Mouse (Mus musculus): ENCODE measurements around the gene Bbs9. TPM values are rescaled to one million over a fixed set of nuclear protein-coding genes. Genes with fewer than 3 reads are reported as not detected.

Gene Bbs9
- polyA plus RNA-seq, 1 experiment from 2014 or later: 18.4 TPM

GRCm38 (mm10) chr9:22732646-22733045, 257.1 kb downstream of the Bbs9 start:
- Histone ChIP-seq H3K27ac (ENCODE audit: low read depth, low read length) (no peak overlapping the region), H3K9me3 (ENCODE audit: control insufficient read depth, low read length) (no peaks in the 10 kb centered on the region), H3K36me3 (ENCODE audit: control insufficient read depth, insufficient read depth, low read length) (no peaks in the 10 kb centered on the region), H3K27me3 (ENCODE audit: control insufficient read depth, insufficient read depth, low read length) (no peaks in the 10 kb centered on the region), H3K9ac (ENCODE audit: low read length) (no peak overlapping the region), H3K4me3 (ENCODE audit: low read depth, low read length) (no peak overlapping the region), H3K4me2 (ENCODE audit: low read depth, low read length, severe bottlenecking) (no peak overlapping the region), H3K4me1 (replicated peaks; ENCODE audit: control insufficient read depth, insufficient read depth, low read length) (0 out of 2 replicates have a peak, but pooled peaks cover 2% of the 10 kb centered on the region)
- DNase-seq (ENCODE audit: low spot score) (no peak), ATAC-seq (replicated peaks; ENCODE audit: low FRiP score) (no peak)
- 86% methylated on average over 1 of the region's 1 CpGs for WGBS

- Histone ChIP-seq H3K36me3 (ENCODE audit: control insufficient read depth, insufficient read depth, low read length) (no peaks in the 10 kb centered on the region), H3K4me3 (ENCODE audit: low read depth, low read length) (no peak overlapping the region), H3K4me1 (replicated peaks; ENCODE audit: control insufficient read depth, insufficient read depth, low read length) (0 out of 2 replicates have a peak, but pooled peaks cover 2% of the 10 kb centered on the region), H3K27me3 (ENCODE audit: control insufficient read depth, insufficient read depth, low read length) (no peaks in the 10 kb centered on the region), H3K9ac (ENCODE audit: low read length) (no peak overlapping the region), H3K27ac (ENCODE audit: low read depth, low read length) (no peak overlapping the region), H3K4me2 (ENCODE audit: low read depth, low read length, severe bottlenecking) (no peak overlapping the region), H3K9me3 (ENCODE audit: control insufficient read depth, low read length) (no peaks in the 10 kb centered on the region)
- WGBS: 72% methylated on average over 8 of the region's 8 CpGs
- ATAC-seq (replicated peaks; ENCODE audit: low FRiP score) (no peak), DNase-seq (ENCODE audit: low spot score) (no peak)
Measured at GRCm38 (mm10) chr9:22734954-22735353, 259.4 kb downstream of the Bbs9 start.

DNA sequence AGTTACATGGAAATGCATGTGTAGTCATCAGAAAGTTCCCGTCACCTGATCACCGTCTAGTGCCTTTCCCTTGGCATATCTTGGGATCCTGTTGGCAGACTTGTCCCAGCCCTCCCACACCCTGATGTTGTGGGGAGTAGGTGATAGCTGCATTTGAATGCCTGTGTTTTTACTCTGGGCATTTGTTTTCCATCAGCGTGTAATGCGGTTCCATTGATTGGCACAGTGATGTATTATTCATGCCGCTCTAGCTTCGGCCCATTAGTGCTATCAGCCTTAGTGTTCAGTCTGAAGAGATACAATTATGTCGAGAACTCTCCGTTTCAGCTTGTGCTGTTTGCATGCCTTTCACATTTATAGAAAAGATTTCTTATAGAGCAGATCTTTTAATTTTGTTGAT, 259.9 kb downstream of the Bbs9 start:
- Histone ChIP-seq H3K9ac (ENCODE audit: low read length) (no peak overlapping the region), H3K27ac (ENCODE audit: low read depth, low read length) (no peak overlapping the region), H3K4me3 (ENCODE audit: low read depth, low read length) (no peak overlapping the region), H3K36me3 (ENCODE audit: control insufficient read depth, insufficient read depth, low read length) (no peaks in the 10 kb centered on the region), H3K4me1 (replicated peaks; ENCODE audit: control insufficient read depth, insufficient read depth, low read length) (0 out of 2 replicates have a peak, but pooled peaks cover 2% of the 10 kb centered on the region), H3K27me3 (ENCODE audit: control insufficient read depth, insufficient read depth, low read length) (no peaks in the 10 kb centered on the region), H3K4me2 (ENCODE audit: low read depth, low read length, severe bottlenecking) (no peak overlapping the region), H3K9me3 (ENCODE audit: control insufficient read depth, low read length) (no peaks in the 10 kb centered on the region)
- DNase-seq (ENCODE audit: low spot score) (no peak), ATAC-seq (replicated peaks; ENCODE audit: low FRiP score) (0 out of 2 replicates have a peak, but pooled peaks have one; percentile 44)
- 65% methylated on average over 8 of the region's 8 CpGs for WGBS

GRCm38 (mm10) chr9:22737893-22738292, 262.4 kb downstream of the Bbs9 start:
- DNase-seq (ENCODE audit: low spot score) (no peak), ATAC-seq (replicated peaks; ENCODE audit: low FRiP score) (no peak)
- Histone ChIP-seq H3K4me3 (ENCODE audit: low read depth, low read length) (no peak overlapping the region), H3K27ac (ENCODE audit: low read depth, low read length) (no peak overlapping the region), H3K4me2 (ENCODE audit: low read depth, low read length, severe bottlenecking) (no peak overlapping the region), H3K4me1 (replicated peaks; ENCODE audit: control insufficient read depth, insufficient read depth, low read length) (0 out of 2 replicates have a peak, but pooled peaks cover 2% of the 10 kb centered on the region), H3K36me3 (ENCODE audit: control insufficient read depth, insufficient read depth, low read length) (no peaks in the 10 kb centered on the region), H3K27me3 (ENCODE audit: control insufficient read depth, insufficient read depth, low read length) (no peaks in the 10 kb centered on the region), H3K9me3 (ENCODE audit: control insufficient read depth, low read length) (no peaks in the 10 kb centered on the region), H3K9ac (ENCODE audit: low read length) (no peak overlapping the region)
- 78% methylated on average over 6 of the region's 6 CpGs for WGBS

DNA sequence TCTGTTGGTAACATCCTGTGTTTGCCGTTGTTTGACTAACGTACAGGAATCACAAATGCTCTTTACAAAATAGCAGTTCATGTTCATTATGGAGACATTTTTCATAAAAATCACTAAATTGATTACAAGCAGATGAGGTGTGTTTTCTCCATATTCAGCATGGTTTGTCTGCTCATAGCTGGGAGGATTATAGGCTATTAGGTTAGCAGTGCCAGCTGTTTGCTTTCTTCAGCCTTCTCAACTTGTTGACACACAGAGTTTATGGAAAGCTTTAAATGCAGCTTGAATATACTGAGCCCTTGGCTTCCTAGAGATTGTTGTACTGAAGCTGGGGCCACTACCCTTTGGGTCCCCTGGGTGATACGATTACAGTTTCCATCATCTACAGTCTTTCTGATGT, 263.3 kb downstream of the Bbs9 start:
- no peak overlapping the region for H3K4me2 ChIP-seq (ENCODE audit: low read depth, low read length, severe bottlenecking)

DNA sequence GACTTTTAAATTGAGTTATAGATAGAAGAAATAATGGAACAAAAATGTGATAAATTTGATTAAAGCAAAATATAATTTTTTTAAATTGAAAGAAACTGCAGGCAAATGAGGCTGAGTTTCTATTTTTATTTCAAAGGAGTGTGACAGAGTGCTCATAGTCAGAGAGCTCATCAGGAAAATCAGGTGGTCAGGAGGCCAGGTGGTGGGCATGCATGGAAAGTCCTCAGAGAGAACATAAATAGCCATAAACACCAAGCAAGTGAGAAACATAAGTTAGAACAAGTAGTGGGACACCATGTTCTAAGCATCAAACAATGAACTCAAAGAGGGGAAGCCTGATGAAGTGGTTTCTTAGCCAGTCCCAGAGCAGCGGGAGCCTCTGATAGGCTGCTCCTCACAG, 266.5 kb downstream of the Bbs9 start:
- Histone ChIP-seq H3K4me2 (ENCODE audit: low read depth, low read length, severe bottlenecking) (no peak overlapping the region), H3K36me3 (ENCODE audit: control insufficient read depth, insufficient read depth, low read length) (no peaks in the 10 kb centered on the region), H3K9me3 (ENCODE audit: control insufficient read depth, low read length) (no peaks in the 10 kb centered on the region), H3K9ac (ENCODE audit: low read length) (no peak overlapping the region), H3K27ac (ENCODE audit: low read depth, low read length) (no peak overlapping the region), H3K4me3 (ENCODE audit: low read depth, low read length) (no peak overlapping the region), H3K27me3 (ENCODE audit: control insufficient read depth, insufficient read depth, low read length) (no peaks in the 10 kb centered on the region), H3K4me1 (replicated peaks; ENCODE audit: control insufficient read depth, insufficient read depth, low read length) (no peaks in the 10 kb centered on the region)
- ATAC-seq (replicated peaks; ENCODE audit: low FRiP score): no peak
- DNase-seq (ENCODE audit: low spot score): no peak
- 94% methylated on average over 1 of the region's 1 CpGs for WGBS

More for the DNA sequence above, 263.3 kb downstream of the Bbs9 start:
- H3K9ac ChIP-seq (ENCODE audit: low read length): no peak overlapping the region
- no peaks in the 10 kb centered on the region for H3K27me3 ChIP-seq (ENCODE audit: control insufficient read depth, insufficient read depth, low read length)
- no peaks in the 10 kb centered on the region for H3K9me3 ChIP-seq (ENCODE audit: control insufficient read depth, low read length)
- 0 out of 2 replicates have a peak, but pooled peaks cover 2% of the 10 kb centered on the region for H3K4me1 ChIP-seq (replicated peaks; ENCODE audit: control insufficient read depth, insufficient read depth, low read length)
- no peak overlapping the region for H3K27ac ChIP-seq (ENCODE audit: low read depth, low read length)
- DNase-seq (ENCODE audit: low spot score) (no peak), ATAC-seq (replicated peaks; ENCODE audit: low FRiP score) (no peak)
- WGBS: 93% methylated on average over 3 of the region's 3 CpGs
- H3K36me3 ChIP-seq (ENCODE audit: control insufficient read depth, insufficient read depth, low read length): no peaks in the 10 kb centered on the region
- H3K4me3 ChIP-seq (ENCODE audit: low read depth, low read length): no peak overlapping the region

GRCm38 (mm10) chr9:22748617-22749016, 273.1 kb downstream of the Bbs9 start:
- Histone ChIP-seq H3K27me3 (ENCODE audit: control insufficient read depth, insufficient read depth, low read length) (no peaks in the 10 kb centered on the region), H3K9me3 (ENCODE audit: control insufficient read depth, low read length) (no peaks in the 10 kb centered on the region), H3K36me3 (ENCODE audit: control insufficient read depth, insufficient read depth, low read length) (no peaks in the 10 kb centered on the region), H3K27ac (ENCODE audit: low read depth, low read length) (no peak overlapping the region), H3K4me1 (replicated peaks; ENCODE audit: control insufficient read depth, insufficient read depth, low read length) (no peaks in the 10 kb centered on the region), H3K4me2 (ENCODE audit: low read depth, low read length, severe bottlenecking) (no peak overlapping the region), H3K4me3 (ENCODE audit: low read depth, low read length) (no peak overlapping the region), H3K9ac (ENCODE audit: low read length) (no peak overlapping the region)
- ATAC-seq (replicated peaks; ENCODE audit: low FRiP score) (no peak), DNase-seq (ENCODE audit: low spot score) (no peak)
- 96% methylated on average over 2 of the region's 2 CpGs for WGBS

DNA sequence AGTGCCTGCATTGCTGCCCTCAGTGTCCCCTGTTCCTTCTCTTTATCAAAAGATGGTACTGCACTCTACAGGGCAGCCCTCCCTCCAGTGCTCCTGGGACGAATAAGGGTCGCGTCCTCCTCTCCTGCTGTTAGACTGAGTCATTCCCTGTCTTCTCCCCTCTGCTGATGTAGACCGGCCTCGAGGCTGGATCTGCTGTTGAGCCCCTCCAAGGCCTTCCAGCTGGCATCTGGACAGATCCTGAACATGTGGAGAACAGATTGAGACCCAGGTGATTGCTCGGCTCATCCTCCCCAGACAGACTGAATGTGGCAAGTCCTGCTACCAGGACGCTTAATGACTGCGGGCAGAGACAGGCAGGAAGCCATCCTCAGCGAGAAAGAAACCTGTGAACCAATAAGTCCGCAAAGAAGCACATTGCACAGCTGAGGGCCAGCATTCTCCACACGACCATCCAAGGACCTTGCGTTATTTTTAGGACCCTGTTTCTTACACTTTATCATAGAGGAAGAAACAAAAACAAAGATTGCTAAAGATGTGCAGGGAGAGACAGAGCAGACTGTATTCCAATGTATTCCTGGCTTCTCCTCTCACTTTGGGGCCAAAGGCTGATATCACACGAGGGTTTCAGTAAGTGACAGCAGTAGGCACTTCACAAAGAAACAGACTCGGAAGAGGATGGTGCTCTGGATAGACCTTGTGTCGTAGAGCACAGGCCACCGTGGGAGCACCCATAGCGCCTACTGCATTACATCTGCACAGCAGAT, 275.4 kb downstream of the Bbs9 start:
- WGBS: 84% methylated on average over 17 of the region's 17 CpGs
- Histone ChIP-seq H3K9me3 (ENCODE audit: control insufficient read depth, low read length) (no peaks in the 10 kb centered on the region), H3K4me1 (replicated peaks; ENCODE audit: control insufficient read depth, insufficient read depth, low read length) (no peaks in the 10 kb centered on the region), H3K36me3 (ENCODE audit: control insufficient read depth, insufficient read depth, low read length) (no peaks in the 10 kb centered on the region), H3K4me2 (ENCODE audit: low read depth, low read length, severe bottlenecking) (no peak overlapping the region), H3K4me3 (ENCODE audit: low read depth, low read length) (no peak overlapping the region), H3K9ac (ENCODE audit: low read length) (no peak overlapping the region), H3K27me3 (ENCODE audit: control insufficient read depth, insufficient read depth, low read length) (no peaks in the 10 kb centered on the region), H3K27ac (ENCODE audit: low read depth, low read length) (no peak overlapping the region)
- no peak for ATAC-seq (replicated peaks; ENCODE audit: low FRiP score)
- no peak for DNase-seq (ENCODE audit: low spot score)

- Histone ChIP-seq H3K27ac (ENCODE audit: low read depth, low read length) (no peak overlapping the region), H3K27me3 (ENCODE audit: control insufficient read depth, insufficient read depth, low read length) (no peaks in the 10 kb centered on the region), H3K9me3 (ENCODE audit: control insufficient read depth, low read length) (no peaks in the 10 kb centered on the region), H3K4me2 (ENCODE audit: low read depth, low read length, severe bottlenecking) (no peak overlapping the region), H3K4me1 (replicated peaks; ENCODE audit: control insufficient read depth, insufficient read depth, low read length) (no peaks in the 10 kb centered on the region), H3K36me3 (ENCODE audit: control insufficient read depth, insufficient read depth, low read length) (no peaks in the 10 kb centered on the region), H3K9ac (ENCODE audit: low read length) (no peak overlapping the region), H3K4me3 (ENCODE audit: low read depth, low read length) (no peak overlapping the region)
- DNase-seq (ENCODE audit: low spot score): no peak
- ATAC-seq (replicated peaks; ENCODE audit: low FRiP score): no peak
Measured at GRCm38 (mm10) chr9:22751546-22751929, 276.0 kb downstream of the Bbs9 start.

Measured in forebrain, embryonic 11.5 days (tissue).